Mouse (Mus musculus): Measurements from ENCODE around the gene Mrps7. TPM values are rescaled to one million over a fixed set of nuclear protein-coding genes. Genes with fewer than 3 reads are reported as not detected.

Mrps7 gene
- polyA plus RNA-seq, 1 experiment: not detected

DNA sequence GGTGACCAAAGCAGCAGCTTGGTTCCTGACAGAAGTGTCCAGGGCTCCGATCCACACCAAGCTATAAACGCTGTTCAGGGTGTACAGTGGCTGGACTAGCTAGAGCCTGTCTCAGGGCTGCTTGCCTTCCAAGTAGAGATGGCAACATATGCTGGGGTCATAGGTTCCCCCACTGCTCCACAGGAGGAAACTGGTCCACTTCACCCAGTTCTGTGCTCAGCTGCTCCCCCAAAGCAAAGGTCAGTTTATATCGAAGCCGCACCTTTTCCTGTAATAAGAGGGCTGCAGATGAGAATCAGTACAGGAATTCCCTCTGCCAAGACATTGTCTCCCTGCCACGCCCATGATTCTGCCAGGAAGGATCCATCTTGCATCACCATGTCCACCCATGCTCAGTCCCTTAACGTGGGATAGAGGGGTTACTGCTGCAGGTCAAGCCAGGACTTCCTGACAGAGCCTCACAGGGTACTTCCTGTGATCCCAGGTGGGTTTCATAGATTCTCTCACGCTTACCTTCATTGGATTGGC, 18.1 kb upstream of the Mrps7 start:
- no peak overlapping the region for H3K27ac ChIP-seq (ENCODE audit: insufficient read depth, low read depth, low read length)
- H3K4me3 ChIP-seq (ENCODE audit: insufficient read depth, low read depth, low read length): no peak overlapping the region
- peaks cover 4% of the 10 kb centered on the region; the same call in 1 of the 2 replicates for H3K4me1 ChIP-seq (ENCODE audit: control insufficient read depth, insufficient read depth, low read length)
- no peak for TF ChIP-seq CTCF (IDR thresholded peaks at IDR 0.05; ENCODE audit: insufficient read depth, low read depth, low read length)
- TF ChIP-seq POLR2A (IDR thresholded peaks at IDR 0.05; ENCODE audit: insufficient read depth, low read depth, low read length): no peak
- WGBS: 93% methylated on average over 7 of the region's 7 CpGs

DNA sequence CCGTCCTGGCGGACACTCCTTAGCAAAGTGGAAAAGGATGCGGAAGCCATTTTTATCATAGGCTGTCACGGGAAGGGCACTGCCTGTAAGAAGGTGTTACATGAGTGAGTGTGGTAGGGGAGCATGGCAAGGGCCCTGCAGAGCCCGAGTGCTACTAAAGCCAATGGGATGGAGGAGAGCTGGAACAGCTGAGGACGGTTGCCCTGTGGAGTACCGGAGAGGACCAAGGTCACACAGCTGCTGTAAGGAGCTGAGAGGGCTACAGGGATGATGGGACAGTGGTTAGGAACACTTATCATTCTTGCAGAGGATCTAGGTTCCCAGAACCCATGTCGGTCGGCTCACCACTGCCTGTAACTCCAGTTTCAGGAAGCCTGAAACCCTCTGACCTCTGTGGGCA, 17.3 kb upstream of the Mrps7 start:
- Histone ChIP-seq H3K4me3 (ENCODE audit: insufficient read depth, low read depth, low read length) (no peak overlapping the region), H3K27ac (ENCODE audit: insufficient read depth, low read depth, low read length) (no peak overlapping the region), H3K4me1 (ENCODE audit: control insufficient read depth, insufficient read depth, low read length) (peaks cover 4% of the 10 kb centered on the region; the same call in 1 of the 2 replicates)
- WGBS: 89% methylated on average over 9 of the region's 9 CpGs
- TF ChIP-seq POLR2A (IDR thresholded peaks at IDR 0.05; ENCODE audit: insufficient read depth, low read depth, low read length) (no peak), CTCF (IDR thresholded peaks at IDR 0.05; ENCODE audit: insufficient read depth, low read depth, low read length) (no peak)

DNA sequence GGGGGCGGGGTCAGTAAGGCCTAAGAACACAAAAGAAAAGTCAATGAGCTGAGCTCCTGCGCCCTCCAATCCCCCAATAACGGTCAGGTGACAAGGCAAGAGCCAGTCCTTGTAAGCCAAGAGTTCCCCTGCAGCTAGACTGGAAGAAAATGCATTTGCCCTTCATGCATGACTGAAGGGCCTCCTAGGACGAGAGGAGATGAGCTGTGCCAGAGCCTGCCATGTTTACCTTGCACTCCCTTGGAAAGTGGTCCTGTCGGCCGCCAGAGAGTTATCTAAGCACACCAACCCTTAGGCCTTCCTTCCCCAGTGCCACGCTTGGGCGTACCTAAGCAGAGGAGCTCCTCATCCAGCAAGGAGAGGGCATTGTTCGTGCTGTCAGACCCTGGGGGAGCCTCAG, 15.7 kb upstream of the Mrps7 start:
- peaks cover 4% of the 10 kb centered on the region; the same call in 1 of the 2 replicates for H3K4me1 ChIP-seq (ENCODE audit: control insufficient read depth, insufficient read depth, low read length)
- WGBS: 77% methylated on average over 9 of the region's 9 CpGs
- TF ChIP-seq POLR2A (IDR thresholded peaks at IDR 0.05; ENCODE audit: insufficient read depth, low read depth, low read length) (no peak), CTCF (IDR thresholded peaks at IDR 0.05; ENCODE audit: insufficient read depth, low read depth, low read length) (no peak)
- H3K27ac ChIP-seq (ENCODE audit: insufficient read depth, low read depth, low read length): no peak overlapping the region
- no peak overlapping the region for H3K4me3 ChIP-seq (ENCODE audit: insufficient read depth, low read depth, low read length)

DNA sequence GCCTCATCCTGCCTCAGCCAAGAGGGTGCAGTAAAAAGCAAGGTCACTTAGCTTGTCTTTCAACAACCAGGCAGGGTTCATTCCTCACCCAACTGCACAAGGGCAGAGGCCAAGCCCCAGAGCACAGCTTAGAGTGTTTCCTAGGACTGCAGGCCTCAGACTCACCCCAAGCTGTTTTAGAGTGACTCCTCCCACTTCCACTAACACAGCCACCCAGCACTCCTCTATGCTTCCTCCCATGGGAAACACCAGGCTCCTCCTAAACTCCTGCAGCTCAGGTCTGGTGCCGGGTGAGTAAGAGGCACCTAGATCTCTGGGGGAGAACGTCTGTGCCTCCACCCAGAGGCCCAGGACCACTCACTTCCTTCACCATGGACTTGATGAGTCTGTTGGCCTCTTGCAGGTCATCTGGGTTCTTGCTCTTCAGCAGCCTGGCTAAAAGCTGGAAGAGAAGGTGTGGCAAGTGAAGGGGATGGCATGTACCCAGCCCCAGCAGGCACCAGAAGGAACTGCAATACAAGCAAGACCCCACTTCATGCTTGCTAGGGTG, 13.1 kb upstream of the Mrps7 start:
- H3K4me3 ChIP-seq (ENCODE audit: insufficient read depth, low read depth, low read length): no peak overlapping the region
- TF ChIP-seq CTCF (IDR thresholded peaks at IDR 0.05; ENCODE audit: insufficient read depth, low read depth, low read length) (no peak), POLR2A (IDR thresholded peaks at IDR 0.05; ENCODE audit: insufficient read depth, low read depth, low read length) (no peak)
- H3K27ac ChIP-seq (ENCODE audit: insufficient read depth, low read depth, low read length): no peak overlapping the region
- 79% methylated on average over 2 of the region's 2 CpGs for WGBS
- H3K4me1 ChIP-seq (ENCODE audit: control insufficient read depth, insufficient read depth, low read length): peaks cover 4% of the 10 kb centered on the region; the same call in 1 of the 2 replicates

DNA sequence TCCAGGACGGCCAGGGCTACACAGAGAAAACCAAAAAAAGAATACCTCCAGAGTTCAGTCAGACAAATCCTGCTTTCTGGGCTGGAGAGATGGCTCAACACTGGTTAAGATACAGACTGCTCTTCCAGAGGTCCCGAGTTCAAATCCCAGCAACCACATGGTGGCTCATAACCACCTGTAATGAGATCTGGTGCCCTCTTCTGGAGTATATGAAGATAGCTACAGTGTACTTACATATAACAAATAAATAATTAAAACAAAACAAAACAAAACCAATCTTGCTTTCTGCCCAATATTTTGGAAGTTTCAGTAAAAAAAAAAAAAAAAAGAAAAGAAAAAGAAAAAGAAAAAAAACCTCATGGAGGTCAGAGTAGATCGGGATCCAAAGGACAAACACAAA, 8.5 kb upstream of the Mrps7 start:
- Histone ChIP-seq H3K4me3 (ENCODE audit: insufficient read depth, low read depth, low read length) (no peak overlapping the region), H3K4me1 (ENCODE audit: control insufficient read depth, insufficient read depth, low read length) (peaks cover 7% of the 10 kb centered on the region), H3K27ac (ENCODE audit: insufficient read depth, low read depth, low read length) (no peak overlapping the region)
- TF ChIP-seq POLR2A (IDR thresholded peaks at IDR 0.05; ENCODE audit: insufficient read depth, low read depth, low read length): no peak
- TF ChIP-seq CTCF (IDR thresholded peaks at IDR 0.05; ENCODE audit: insufficient read depth, low read depth, low read length): no peak
- WGBS: 94% methylated on average over 3 of the region's 3 CpGs

DNA sequence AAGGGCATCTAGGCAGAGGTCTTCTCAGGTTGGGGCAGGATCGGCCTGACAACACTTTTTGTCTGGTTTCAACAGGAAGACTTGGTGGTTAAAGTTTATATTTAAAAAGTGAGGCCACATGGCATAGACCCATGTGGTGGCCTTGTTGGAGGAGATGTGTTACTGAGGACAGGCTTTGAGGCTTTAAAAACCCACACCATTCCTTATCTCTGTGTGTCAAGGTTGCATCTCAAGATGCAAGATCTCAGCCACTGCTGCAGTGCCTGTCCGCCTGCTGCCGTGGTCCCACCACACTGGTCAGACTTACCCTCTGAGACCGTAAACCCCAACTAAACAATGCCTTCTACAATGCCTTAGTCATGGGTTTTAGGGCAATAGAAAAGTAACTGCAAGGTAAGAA, 5.4 kb upstream of the Mrps7 start:
- Histone ChIP-seq H3K4me3 (ENCODE audit: insufficient read depth, low read depth, low read length) (no peak overlapping the region), H3K4me1 (ENCODE audit: control insufficient read depth, insufficient read depth, low read length) (peaks cover 20% of the 10 kb centered on the region), H3K27ac (ENCODE audit: insufficient read depth, low read depth, low read length) (no peak overlapping the region)
- no peak for TF ChIP-seq POLR2A (IDR thresholded peaks at IDR 0.05; ENCODE audit: insufficient read depth, low read depth, low read length)
- no peak for TF ChIP-seq CTCF (IDR thresholded peaks at IDR 0.05; ENCODE audit: insufficient read depth, low read depth, low read length)
- WGBS: 94% methylated on average over 4 of the region's 4 CpGs

DNA sequence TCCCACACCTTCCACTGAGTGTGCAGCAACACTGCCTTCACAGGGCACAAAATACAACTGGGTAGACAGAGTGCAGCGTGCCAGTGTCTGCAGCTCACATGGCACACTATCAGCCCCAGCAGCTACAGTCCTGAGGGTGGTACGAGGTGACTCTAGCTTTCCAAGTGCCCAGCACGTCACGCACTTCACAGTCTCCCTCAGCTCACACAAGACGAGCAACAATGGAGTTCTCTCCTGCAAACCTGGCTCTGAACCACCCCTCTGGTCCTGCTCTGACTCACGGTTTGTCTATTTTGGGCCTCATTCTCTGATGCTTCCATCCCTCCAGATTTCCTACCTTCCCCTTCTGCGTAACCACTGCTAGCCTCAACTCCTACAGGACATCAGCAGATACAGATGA, 4.0 kb upstream of the Mrps7 start:
- no peak overlapping the region for H3K4me3 ChIP-seq (ENCODE audit: insufficient read depth, low read depth, low read length)
- TF ChIP-seq POLR2A (IDR thresholded peaks at IDR 0.05; ENCODE audit: insufficient read depth, low read depth, low read length) (no peak), CTCF (IDR thresholded peaks at IDR 0.05; ENCODE audit: insufficient read depth, low read depth, low read length) (no peak)
- WGBS: 49% methylated on average over 7 of the region's 7 CpGs
- peaks cover 24% of the 10 kb centered on the region for H3K4me1 ChIP-seq (ENCODE audit: control insufficient read depth, insufficient read depth, low read length)
- H3K27ac ChIP-seq (ENCODE audit: insufficient read depth, low read depth, low read length): peak overlapping the region; percentile 41; the same call in 1 of the 2 replicates

DNA sequence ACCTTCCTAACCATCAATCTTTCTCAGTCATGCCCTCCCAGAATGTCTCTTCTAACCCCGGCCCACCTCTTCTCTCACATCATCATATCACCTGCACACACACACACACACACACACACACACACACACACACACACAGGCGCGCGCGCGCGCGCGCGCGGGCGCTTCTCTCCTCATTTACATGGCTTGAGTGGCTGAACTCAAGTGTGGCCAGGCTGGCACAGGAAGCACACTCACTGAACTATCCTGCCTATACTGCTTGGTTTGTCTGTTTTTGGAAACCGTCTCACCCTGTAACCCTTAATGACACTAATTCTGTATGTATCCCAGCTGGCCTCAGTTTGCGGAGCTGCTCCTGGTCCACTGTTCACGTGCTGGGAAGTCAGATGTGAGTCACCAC, 3.0 kb upstream of the Mrps7 start:
- Histone ChIP-seq H3K4me1 (ENCODE audit: control insufficient read depth, insufficient read depth, low read length) (peaks cover 30% of the 10 kb centered on the region), H3K27ac (ENCODE audit: insufficient read depth, low read depth, low read length) (no peak overlapping the region), H3K4me3 (ENCODE audit: insufficient read depth, low read depth, low read length) (no peak overlapping the region)
- TF ChIP-seq CTCF (IDR thresholded peaks at IDR 0.05; ENCODE audit: insufficient read depth, low read depth, low read length) (no peak), POLR2A (IDR thresholded peaks at IDR 0.05; ENCODE audit: insufficient read depth, low read depth, low read length) (no peak)
- 92% methylated on average over 15 of the region's 15 CpGs for WGBS

DNA sequence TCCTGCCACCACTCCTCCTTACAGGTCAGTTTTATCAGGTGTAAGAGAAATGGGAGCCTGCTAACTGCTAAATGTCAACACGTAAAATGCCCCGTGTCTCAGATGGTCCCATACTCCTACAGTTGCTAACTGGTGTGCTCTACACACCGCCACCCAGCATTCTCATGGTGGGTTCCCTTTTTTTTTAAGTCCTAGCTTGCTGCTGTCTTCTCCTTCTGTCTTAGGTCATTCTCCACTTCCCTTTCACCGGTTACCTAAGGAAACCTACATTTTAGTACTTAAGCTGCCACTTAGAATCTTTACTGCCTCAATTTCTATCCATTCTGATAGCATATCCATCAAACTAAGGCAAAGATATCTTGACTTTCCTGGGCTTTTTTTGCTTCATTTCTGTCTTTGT, 2.6 kb upstream of the Mrps7 start:
- peaks cover 33% of the 10 kb centered on the region for H3K4me1 ChIP-seq (ENCODE audit: control insufficient read depth, insufficient read depth, low read length)
- no peak overlapping the region for H3K27ac ChIP-seq (ENCODE audit: insufficient read depth, low read depth, low read length)
- H3K4me3 ChIP-seq (ENCODE audit: insufficient read depth, low read depth, low read length): no peak overlapping the region
- WGBS: 92% methylated on average over 4 of the region's 4 CpGs
- no peak for TF ChIP-seq POLR2A (IDR thresholded peaks at IDR 0.05; ENCODE audit: insufficient read depth, low read depth, low read length)
- TF ChIP-seq CTCF (IDR thresholded peaks at IDR 0.05; ENCODE audit: insufficient read depth, low read depth, low read length): no peak

Data from olfactory bulb, adult 2 months (tissue).